Mouse (Mus musculus) embryonic fibroblast, embryonic 13.5 days (primary cell): ENCODE data around the gene Adad2.

Experiments
- CTCF ChIP-seq: IDR thresholded peaks from 2 replicates; pipeline ENCODE4 v1.5.1; 2011; ENCODE audit warnings: mild to moderate bottlenecking, control low read depth, low read length, moderate library complexity, borderline replicate concordance; ENCODE audit not compliant: insufficient read depth
- POLR2A ChIP-seq: IDR thresholded peaks from 2 replicates; pipeline ENCODE4 v1.6.1; 2011; ENCODE audit warnings: low read depth, mild to moderate bottlenecking, control low read depth, low read length, moderate library complexity

- TF ChIP-seq CTCF = no peak
- TF ChIP-seq POLR2A = no peak
Measured at GRCm38 (mm10) chr8:119661892-119662291, 49.3 kb downstream of the Adad2 start.
